Mouse (Mus musculus) intestine, embryonic 14.5 days (tissue): Measurements from ENCODE around the gene Ireb2. TPM values are rescaled to one million over a fixed set of nuclear protein-coding genes. Genes with fewer than 3 reads are reported as not detected.

Experiments used
- ATAC-seq: fragments of 200-750 bp; cut with Nextera tagmentation; replicated peaks from 2 replicates; pipeline ENCODE4 v1.8.0; 2017; ENCODE audit warnings: low read depth, moderate number of reproducible peaks, moderate TSS enrichment, moderate library complexity; ENCODE audit not compliant: low FRiP score, low TSS enrichment
- DNase-seq: peaks from one replicate; pipeline ENCODE4 v3.0.0-alpha.2; 2018; ENCODE audit warnings: low spot score
- H3K27ac ChIP-seq: fragments of 300-500 bp; sonication (generic); 2 replicates; pipeline ENCODE4 v1.5.1; 2014; ENCODE audit warnings: low read depth, mild to moderate bottlenecking, control low read depth
- H3K27me3 ChIP-seq: fragments of 300-500 bp; sonication (generic); replicated peaks from 2 replicates; pipeline ENCODE4 v1.6.1; 2014; ENCODE audit warnings: low read length, control low read depth; ENCODE audit not compliant: control insufficient read depth, insufficient read depth
- H3K36me3 ChIP-seq: fragments of 300-500 bp; sonication (generic); 2 replicates; pipeline ENCODE4 v1.6.1; 2014; ENCODE audit warnings: low read length, control low read depth; ENCODE audit not compliant: control insufficient read depth, insufficient read depth
- H3K4me1 ChIP-seq: fragments of 300-500 bp; sonication (generic); replicated peaks from 2 replicates; pipeline ENCODE4 v1.6.1; 2014; ENCODE audit warnings: low read length, control low read depth, mixed read lengths; ENCODE audit not compliant: control insufficient read depth, insufficient read depth
- H3K4me2 ChIP-seq: fragments of 300-500 bp; sonication (generic); 2 replicates; pipeline ENCODE4 v1.6.1; 2014; ENCODE audit warnings: low read length
- H3K4me3 ChIP-seq: fragments of 300-500 bp; sonication (generic); 2 replicates; pipeline ENCODE4 v1.5.1; 2014; ENCODE audit warnings: low read depth, low read length, control low read depth, mixed read lengths
- H3K9ac ChIP-seq: fragments of 300-500 bp; sonication (generic); 2 replicates; pipeline ENCODE4 v1.6.1; 2014; ENCODE audit warnings: mild to moderate bottlenecking, low read length
- H3K9me3 ChIP-seq: fragments of 300-500 bp; sonication (generic); 2 replicates; pipeline ENCODE4 v1.6.1; 2016; ENCODE audit warnings: low read length, control low read depth; ENCODE audit not compliant: control insufficient read depth
- WGBS: fragments of 180-500 bp; shearing (Covaris S2); extraction: QIAGEN DNeasy Blood & Tissue Kit; methylation state at CpG from one replicate; pipeline ENCODE4 v1.1.7; 2014; 5-methylcytosine and 5-hydroxymethylcytosine counted together
- polyA plus RNA-seq: library from polyadenylated mRNA; unstranded; fragments of >200 nt; fragmentation: Nextera tagmentation; extraction: Ambion mirVana; gene quantifications from 2 replicates; pipeline ENCODE4 v1.2.1, GENCODE M21; 2014

The Ireb2 gene
- polyA plus RNA-seq, 1 experiment from 2014 or later, result 39.4 TPM

- 22% methylated on average over 3 of the region's 3 CpGs for WGBS
- ATAC-seq, result no peak
Measured at GRCm38 (mm10) chr9:54857474-54857873, 6.1 kb upstream of the Ireb2 start.

GRCm38 (mm10) chr9:54860526-54860925 lies 3.1 kb upstream of the Ireb2 start:
- H3K36me3 ChIP-seq, result peaks cover 5% of the 10 kb centered on the region
- 84% methylated on average over 7 of the region's 7 CpGs for WGBS
- no peak for ATAC-seq
- peaks cover 15% of the 10 kb centered on the region for H3K4me1 ChIP-seq
- H3K4me2 ChIP-seq, result no peak overlapping the region
- H3K9ac ChIP-seq, result no peak overlapping the region
- DNase-seq, result no peak
- H3K27me3 ChIP-seq, result no peaks in the 10 kb centered on the region
- no peak overlapping the region for H3K27ac ChIP-seq
- H3K9me3 ChIP-seq, result no peaks in the 10 kb centered on the region
- no peak overlapping the region for H3K4me3 ChIP-seq

More at GRCm38 (mm10) chr9:54857474-54857873, 6.1 kb upstream of the Ireb2 start:
- no peak for DNase-seq
- Histone ChIP-seq H3K4me3 (no peak overlapping the region), H3K4me1 (peaks cover 6% of the 10 kb centered on the region; the same call in 1 of the 2 replicates), H3K9ac (no peak overlapping the region), H3K9me3 (no peaks in the 10 kb centered on the region), H3K27me3 (no peaks in the 10 kb centered on the region), H3K36me3 (no peaks in the 10 kb centered on the region), H3K27ac (no peak overlapping the region), H3K4me2 (no peak overlapping the region)

- no peak overlapping the region for H3K4me3 ChIP-seq
- ATAC-seq, result no peak
- WGBS, result 86% methylated on average over 1 of the region's 1 CpGs
Measured at GRCm38 (mm10) chr9:54878759-54879158, 15.2 kb downstream of the Ireb2 start.

GRCm38 (mm10) chr9:54892111-54892510 lies 28.5 kb downstream of the Ireb2 start:
- no peak overlapping the region for H3K27ac ChIP-seq
- ATAC-seq, result no peak

More at GRCm38 (mm10) chr9:54878759-54879158, 15.2 kb downstream of the Ireb2 start:
- DNase-seq, result no peak
- Histone ChIP-seq H3K36me3 (peaks cover 47% of the 10 kb centered on the region), H3K4me1 (no peaks in the 10 kb centered on the region), H3K9ac (no peak overlapping the region), H3K27ac (no peak overlapping the region), H3K27me3 (no peaks in the 10 kb centered on the region), H3K4me2 (no peak overlapping the region), H3K9me3 (no peaks in the 10 kb centered on the region)

GRCm38 (mm10) chr9:54897097-54897496 lies 33.5 kb downstream of the Ireb2 start:
- no peak overlapping the region for H3K9ac ChIP-seq
- no peaks in the 10 kb centered on the region for H3K9me3 ChIP-seq
- no peaks in the 10 kb centered on the region for H3K4me1 ChIP-seq
- H3K4me3 ChIP-seq, result no peak overlapping the region
- H3K27ac ChIP-seq, result no peak overlapping the region
- peaks cover 90% of the 10 kb centered on the region for H3K36me3 ChIP-seq
- ATAC-seq (no peak), DNase-seq (no peak)
- H3K27me3 ChIP-seq, result no peaks in the 10 kb centered on the region
- no peak overlapping the region for H3K4me2 ChIP-seq
- WGBS, result 86% methylated on average over 3 of the region's 3 CpGs

More at GRCm38 (mm10) chr9:54892111-54892510, 28.5 kb downstream of the Ireb2 start:
- Histone ChIP-seq H3K27me3 (no peaks in the 10 kb centered on the region), H3K4me1 (no peaks in the 10 kb centered on the region), H3K9me3 (no peaks in the 10 kb centered on the region), H3K4me2 (no peak overlapping the region), H3K9ac (no peak overlapping the region), H3K36me3 (peaks cover 87% of the 10 kb centered on the region), H3K4me3 (no peak overlapping the region)
- DNase-seq, result peak; percentile 50
- 75% methylated on average over 4 of the region's 4 CpGs for WGBS

- Histone ChIP-seq H3K4me1 (no peaks in the 10 kb centered on the region), H3K27me3 (no peaks in the 10 kb centered on the region), H3K9ac (no peak overlapping the region), H3K9me3 (no peaks in the 10 kb centered on the region), H3K4me2 (no peak overlapping the region), H3K4me3 (no peak overlapping the region), H3K27ac (no peak overlapping the region), H3K36me3 (peaks cover 71% of the 10 kb centered on the region)
- 80% methylated on average over 5 of the region's 5 CpGs for WGBS
- ATAC-seq, result no peak
- DNase-seq, result no peak
Measured at GRCm38 (mm10) chr9:54909446-54909845, 45.9 kb downstream of the Ireb2 start.

- Histone ChIP-seq H3K4me3 (no peak overlapping the region), H3K36me3 (peaks cover 15% of the 10 kb centered on the region), H3K9ac (no peak overlapping the region), H3K27me3 (no peaks in the 10 kb centered on the region), H3K4me1 (peaks cover 10% of the 10 kb centered on the region; the same call in 1 of the 2 replicates), H3K27ac (no peak overlapping the region), H3K4me2 (no peak overlapping the region), H3K9me3 (no peaks in the 10 kb centered on the region)
- WGBS, result 65% methylated on average over 7 of the region's 7 CpGs
- ATAC-seq (no peak), DNase-seq (no peak)
Measured at GRCm38 (mm10) chr9:54915576-54915975, 52.0 kb downstream of the Ireb2 start.

GRCm38 (mm10) chr9:54916401-54916800 lies 52.8 kb downstream of the Ireb2 start:
- Histone ChIP-seq H3K27ac (no peak overlapping the region), H3K4me1 (peaks cover 10% of the 10 kb centered on the region; the same call in 1 of the 2 replicates), H3K9ac (no peak overlapping the region), H3K9me3 (no peaks in the 10 kb centered on the region), H3K4me2 (peak overlapping the region; percentile 91), H3K4me3 (peak overlapping the region; percentile 73; the same call in 1 of the 2 replicates), H3K27me3 (no peaks in the 10 kb centered on the region), H3K36me3 (peaks cover 7% of the 10 kb centered on the region)
- 69% methylated on average over 8 of the region's 8 CpGs for WGBS
- DNase-seq (no peak), ATAC-seq (0 out of 2 replicates have a peak, but pooled peaks have one; percentile 4)

GRCm38 (mm10) chr9:54917010-54917677 lies 53.6 kb downstream of the Ireb2 start, which contains the start of gene Hykk:
TSS of gene Hykk (plus strand) at chr9:54917283.
- H3K9me3 ChIP-seq, result no peaks in the 10 kb centered on the region
- ATAC-seq, result peak; percentile 98
- peak within 1 kb of the TSS; percentile 66 for H3K9ac ChIP-seq
- H3K27ac ChIP-seq, result no peak within 1 kb of the TSS; the same call in 1 of the 2 replicates
- H3K4me3 ChIP-seq, result peak within 1 kb of the TSS; percentile 73
- H3K36me3 ChIP-seq, result no peaks in the 10 kb centered on the region
- H3K4me2 ChIP-seq, result peak within 1 kb of the TSS; percentile 91
- no peaks in the 10 kb centered on the region for H3K27me3 ChIP-seq
- H3K4me1 ChIP-seq, result peaks cover 10% of the 10 kb centered on the region; the same call in 1 of the 2 replicates
- peak; percentile 89 for DNase-seq
- WGBS, result 0% methylated on average over 34 of the region's 34 CpGs
